Mouse (Mus musculus) G1E (cell line): Measurements from ENCODE around the gene Gm5148. TPM values are rescaled to one million over a fixed set of nuclear protein-coding genes. Genes with fewer than 3 reads are reported as not detected.

ENCODE experiments used
- ATAC-seq: 2 replicates; pipeline ENCODE4 v1.8.0; 2016; ENCODE audit warnings: mild to moderate bottlenecking; ENCODE audit not compliant: insufficient number of reproducible peaks, poor library complexity, low FRiP score, severe bottlenecking; ENCODE audit errors: extremely low read depth
- DNase-seq: peaks from one replicate; pipeline ENCODE4 v3.0.0; 2012; ENCODE audit warnings: low spot score
- H3K27me3 ChIP-seq: 2 replicates; pipeline ENCODE4 v1.6.1; 2012; ENCODE audit warnings: mild to moderate bottlenecking, low read length, inconsistent platforms; ENCODE audit not compliant: insufficient read depth
- H3K36me3 ChIP-seq: replicated peaks from 2 replicates; pipeline ENCODE3; 2012; ENCODE audit warnings: mild to moderate bottlenecking, inconsistent platforms
- H3K4me1 ChIP-seq: 2 replicates; pipeline ENCODE4 v1.6.1; 2012; ENCODE audit warnings: low read depth, low read length, inconsistent platforms, mixed read lengths; ENCODE audit not compliant: insufficient read depth
- H3K4me3 ChIP-seq: 2 replicates; pipeline ENCODE4 v1.5.1; 2012; ENCODE audit warnings: low read depth, mild to moderate bottlenecking, inconsistent platforms, low read length, moderate library complexity, mixed read lengths
- H3K9me3 ChIP-seq: replicated peaks from 2 replicates; pipeline ENCODE4 v1.6.1; 2012; ENCODE audit warnings: inconsistent platforms
- CTCF ChIP-seq: IDR thresholded peaks from 2 replicates; pipeline ENCODE4 v1.5.1; 2012; ENCODE audit warnings: low read depth, low read length, inconsistent platforms, mixed read lengths
- GATA1 ChIP-seq: IDR thresholded peaks from 2 replicates; pipeline ENCODE4 v1.6.1; 2012; ENCODE audit warnings: borderline replicate concordance, low read length, inconsistent platforms, mixed read lengths
- GATA2 ChIP-seq: IDR thresholded peaks from 2 replicates; pipeline ENCODE4 v1.6.1; 2012; ENCODE audit warnings: low read depth, low read length, inconsistent platforms, borderline replicate concordance
- POLR2AphosphoS5 ChIP-seq: IDR thresholded peaks from 2 replicates; pipeline ENCODE4 v1.6.1; 2012; ENCODE audit warnings: low read depth, low read length, inconsistent platforms; ENCODE audit not compliant: insufficient replicate concordance
- TAL1 ChIP-seq: conservative IDR thresholded peaks from 2 replicates; pipeline ENCODE4 v1.6.1; 2012; ENCODE audit warnings: low read depth, low read length, inconsistent platforms, mixed read lengths
- polyA plus RNA-seq: library from polyadenylated mRNA; stranded (reverse); fragments of >175 nt; gene quantifications from 2 replicates; pipeline ENCODE4 v1.2.3, GENCODE M21; 2012
- total RNA-seq, 2 experiments: library from RNA; stranded (forward) in 1 of 2; stranded (reverse) in 1 of 2; fragments of 200-1000 nt in 1 of 2; fragments of >200 nt in 1 of 2; fragmentation: Nextera tagmentation in 1 of 2; gene quantifications; 2 replicates each; pipeline ENCODE4 v1.2.3; 2014 to 2017

Gm5148 gene
- total and polyA plus RNA-seq, 3 experiments: 0.13 to 19.8 TPM; not detected in 1

DNA sequence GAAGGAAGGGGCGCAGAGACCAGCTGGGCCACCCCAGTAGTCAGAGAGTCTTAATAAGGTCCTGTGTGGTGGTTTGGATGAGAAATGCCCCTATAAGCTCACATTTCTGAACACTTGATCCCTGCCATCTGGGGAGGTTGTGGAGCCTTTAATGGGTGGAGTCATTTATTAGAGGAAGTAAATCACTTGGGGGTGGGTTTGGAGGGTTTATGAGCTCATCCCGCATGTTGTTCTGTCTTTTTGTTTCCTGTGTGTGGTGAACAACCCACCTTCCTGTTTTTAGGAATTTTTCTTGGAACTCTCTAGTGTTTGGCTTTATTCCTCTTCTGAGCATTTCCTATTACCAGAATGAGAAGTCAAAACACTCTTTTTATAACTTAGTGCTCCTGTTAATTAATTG is 19.8 kb upstream of the Gm5148 start:
- Histone ChIP-seq H3K36me3 (no peaks in the 10 kb centered on the region), H3K4me1 (peaks cover 34% of the 10 kb centered on the region), H3K9me3 (no peaks in the 10 kb centered on the region), H3K27me3 (peaks cover 8% of the 10 kb centered on the region; the same call in 1 of the 2 replicates), H3K4me3 (no peak overlapping the region)
- no peak for DNase-seq
- TF ChIP-seq CTCF (no peak), TAL1 (no peak), GATA2 (no peak), POLR2AphosphoS5 (no peak), GATA1 (no peak)
- no peak for ATAC-seq

DNA sequence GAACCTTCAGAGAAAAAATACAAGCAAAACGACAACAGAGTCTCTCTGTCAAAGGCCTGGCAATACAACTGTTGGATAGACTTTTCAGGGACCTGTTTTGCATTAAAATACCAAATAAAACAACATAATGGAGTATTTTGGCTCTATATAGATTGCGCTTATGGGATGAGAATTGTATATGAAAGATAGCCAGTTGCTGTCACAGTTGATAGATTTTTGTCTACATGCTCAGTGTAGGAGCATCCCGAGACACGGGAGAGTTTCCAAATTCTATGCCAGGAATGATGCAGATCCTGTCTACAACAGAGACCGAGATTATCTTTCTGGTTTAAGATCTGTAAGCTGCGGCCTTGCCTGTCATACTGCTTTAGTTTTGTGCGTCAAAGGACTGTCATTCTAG is 15.7 kb upstream of the Gm5148 start:
- peaks cover 23% of the 10 kb centered on the region for H3K27me3 ChIP-seq
- peaks cover 15% of the 10 kb centered on the region for H3K4me1 ChIP-seq
- no peak overlapping the region for H3K4me3 ChIP-seq
- no peak for DNase-seq
- TF ChIP-seq CTCF (no peak), POLR2AphosphoS5 (no peak)
- no peaks in the 10 kb centered on the region for H3K36me3 ChIP-seq
- no peak for ATAC-seq
- H3K9me3 ChIP-seq: no peaks in the 10 kb centered on the region

DNA sequence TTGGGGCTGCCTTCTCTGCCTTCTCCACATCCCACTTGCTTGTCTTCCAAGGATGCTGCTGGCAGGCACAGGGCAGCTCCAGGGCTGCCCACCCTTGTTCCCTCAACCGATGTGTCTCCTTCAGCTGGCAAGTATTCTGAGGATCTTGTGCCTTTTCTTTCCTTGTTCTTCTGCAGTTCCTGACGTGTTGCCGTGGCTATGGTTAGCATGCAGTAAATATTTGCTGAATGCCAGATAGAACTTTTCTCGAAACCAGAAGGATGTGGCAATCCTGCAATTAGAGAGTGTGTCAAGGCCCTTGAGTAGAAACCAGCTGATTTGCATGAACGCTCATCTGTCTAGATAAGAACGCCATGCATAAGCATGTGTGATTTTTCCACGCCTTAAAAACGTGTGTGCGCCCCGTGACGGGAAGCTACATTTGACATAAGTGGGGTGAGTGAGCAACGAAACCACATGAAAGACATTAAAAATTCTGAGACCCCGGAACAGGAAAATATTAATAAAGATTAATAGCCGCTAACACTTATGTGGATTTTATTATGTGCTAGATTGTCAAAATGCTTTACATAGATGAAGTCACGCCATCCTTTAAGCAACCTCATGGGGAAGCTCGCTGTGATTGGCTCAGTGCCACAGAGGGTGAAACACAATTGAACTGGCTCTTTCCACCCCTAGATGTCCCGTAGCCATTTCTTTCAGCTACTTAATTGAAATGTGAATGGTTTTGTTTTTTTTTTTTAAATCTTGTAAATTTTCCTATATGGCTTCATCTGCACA is 14.1 kb upstream of the Gm5148 start:
- DNase-seq: no peak
- no peaks in the 10 kb centered on the region for H3K36me3 ChIP-seq
- ATAC-seq: no peak
- H3K4me1 ChIP-seq: peaks cover 11% of the 10 kb centered on the region; the same call in 1 of the 2 replicates
- TF ChIP-seq TAL1: no peak
- no peak for TF ChIP-seq GATA2
- no peak for TF ChIP-seq POLR2AphosphoS5
- no peak for TF ChIP-seq CTCF
- TF ChIP-seq GATA1: no peak
- no peak overlapping the region for H3K4me3 ChIP-seq
- peaks cover 30% of the 10 kb centered on the region for H3K27me3 ChIP-seq
- H3K9me3 ChIP-seq: no peaks in the 10 kb centered on the region

DNA sequence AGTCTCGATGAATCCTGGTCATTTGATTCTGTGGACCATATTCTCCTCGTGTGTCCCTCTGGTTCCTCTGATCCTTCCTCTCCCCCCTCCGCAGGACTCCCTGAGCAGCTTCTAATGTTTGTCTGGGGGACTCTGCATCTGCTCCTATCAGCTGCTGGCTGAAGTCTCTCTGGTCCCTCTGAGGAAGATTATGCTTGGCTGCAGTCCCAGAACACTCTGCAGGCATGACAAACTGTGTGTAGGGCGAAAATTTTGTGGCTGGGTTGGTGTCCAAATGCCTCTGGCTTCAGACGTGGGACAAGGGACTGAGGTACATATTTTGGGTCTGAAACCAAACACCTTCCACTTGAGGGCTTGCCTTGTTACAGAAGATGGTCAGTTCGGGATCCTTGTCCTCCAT is 13.1 kb upstream of the Gm5148 start:
- Histone ChIP-seq H3K27me3 (peaks cover 29% of the 10 kb centered on the region), H3K9me3 (no peaks in the 10 kb centered on the region), H3K4me3 (no peak overlapping the region), H3K4me1 (peaks cover 17% of the 10 kb centered on the region), H3K36me3 (no peaks in the 10 kb centered on the region)
- ATAC-seq: no peak
- TF ChIP-seq GATA2 (no peak), TAL1 (no peak), GATA1 (no peak)
- no peak for DNase-seq

DNA sequence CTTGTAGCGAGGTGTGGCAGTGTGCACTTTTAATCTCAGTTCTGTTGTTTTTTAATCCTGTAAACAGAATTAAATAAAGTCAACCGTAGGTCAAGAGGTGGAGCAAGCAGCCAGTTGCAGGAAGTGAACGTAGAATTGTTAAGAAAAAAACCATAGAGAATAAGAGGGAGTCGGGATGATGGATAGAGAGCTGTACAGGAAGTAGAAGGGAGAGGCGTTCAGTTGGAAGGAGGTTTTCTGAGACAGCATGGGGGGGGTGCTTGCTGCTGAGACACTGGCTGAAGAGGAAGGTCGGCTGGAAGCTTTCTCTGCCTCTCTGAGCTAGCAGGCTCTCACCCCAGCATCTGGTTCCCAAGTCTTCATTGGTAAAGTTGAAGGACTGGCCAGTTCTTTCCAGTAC is 10.9 kb upstream of the Gm5148 start:
- Histone ChIP-seq H3K36me3 (no peaks in the 10 kb centered on the region), H3K4me1 (peaks cover 24% of the 10 kb centered on the region), H3K9me3 (no peaks in the 10 kb centered on the region), H3K4me3 (no peak overlapping the region), H3K27me3 (peaks cover 22% of the 10 kb centered on the region)
- ATAC-seq: no peak
- DNase-seq: no peak
- TF ChIP-seq GATA1: no peak
- TF ChIP-seq POLR2AphosphoS5: no peak
- no peak for TF ChIP-seq TAL1
- no peak for TF ChIP-seq GATA2
- TF ChIP-seq CTCF: no peak

DNA sequence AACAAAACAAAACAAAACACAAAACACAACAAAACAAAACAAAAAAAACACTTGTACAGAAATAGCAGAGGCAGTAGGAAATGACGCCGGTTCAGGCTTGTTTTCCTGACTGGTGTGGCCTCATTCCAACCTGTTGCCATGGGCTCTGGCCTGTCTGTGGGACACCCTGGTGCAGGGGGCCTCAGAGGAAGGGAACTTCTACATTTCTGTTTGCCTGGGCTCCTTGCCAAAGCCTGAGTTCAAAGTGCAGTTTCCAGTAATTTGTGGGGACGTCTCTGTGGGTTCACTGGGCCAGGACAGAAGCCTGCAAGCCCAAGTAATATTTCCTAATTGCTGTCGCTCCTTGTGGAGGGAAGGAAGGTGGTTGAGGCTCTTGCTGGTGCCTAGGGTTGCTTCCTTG is 4.9 kb upstream of the Gm5148 start:
- ATAC-seq: no peak

More for the DNA sequence above, 4.9 kb upstream of the Gm5148 start:
- peaks cover 29% of the 10 kb centered on the region for H3K27me3 ChIP-seq
- no peak for TF ChIP-seq GATA2
- TF ChIP-seq POLR2AphosphoS5: no peak
- TF ChIP-seq TAL1: no peak
- no peak for TF ChIP-seq GATA1
- TF ChIP-seq CTCF: no peak
- H3K4me3 ChIP-seq: no peak overlapping the region
- DNase-seq: peak; percentile 26
- H3K4me1 ChIP-seq: peaks cover 58% of the 10 kb centered on the region
- no peaks in the 10 kb centered on the region for H3K9me3 ChIP-seq
- H3K36me3 ChIP-seq: no peaks in the 10 kb centered on the region
